Mouse (Mus musculus): ENCODE results near the gene Pafah1b2. TPM values are rescaled to one million over a fixed set of nuclear protein-coding genes. Genes with fewer than 3 reads are reported as not detected.

The Pafah1b2 gene
- total RNA-seq, 4 experiments from 2014 or later, result 206 to 233 (median 217) TPM

DNA sequence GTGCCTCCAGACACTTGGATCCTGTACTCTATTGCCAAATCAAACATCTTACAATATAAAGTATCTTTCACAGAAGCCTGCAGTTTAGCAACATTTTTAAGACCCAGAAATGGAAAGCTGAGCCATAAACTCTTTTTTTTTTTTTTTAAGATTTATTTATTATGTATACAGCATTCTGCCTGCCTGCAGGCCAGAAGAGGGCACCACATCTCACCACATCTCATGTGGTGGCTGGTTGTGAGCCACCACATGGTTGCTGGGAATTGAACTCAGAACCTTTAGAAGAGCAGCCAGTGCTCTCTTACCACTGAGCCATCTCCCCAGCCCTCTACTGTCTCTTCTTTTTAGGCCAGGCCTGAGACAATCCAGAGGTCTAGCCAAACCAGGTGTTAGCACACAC is 31.2 kb downstream of the Pafah1b2 start:
- no peak for DNase-seq (ENCODE audit: low spot score in 2 of 2)

DNA sequence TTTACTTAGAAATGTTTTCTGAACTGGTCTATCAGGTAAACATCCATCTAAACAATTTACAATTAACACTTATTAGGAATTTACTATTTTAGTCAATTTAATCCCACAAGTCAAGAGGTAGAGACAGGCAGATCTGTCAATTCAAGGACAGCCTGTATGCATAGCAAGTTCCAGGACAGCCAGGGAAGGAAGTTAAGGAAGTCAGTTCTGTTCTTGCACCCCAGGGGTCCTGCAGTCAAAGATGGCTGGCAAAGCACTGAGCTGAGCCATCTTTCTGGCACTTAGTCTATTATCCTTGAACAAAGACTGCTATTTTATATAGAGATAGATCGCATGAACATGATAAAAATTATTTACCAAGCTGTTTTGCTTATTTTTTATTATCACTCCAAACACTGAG is 31.9 kb downstream of the Pafah1b2 start:
- no peak for DNase-seq (ENCODE audit: low spot score in 2 of 2)

DNA sequence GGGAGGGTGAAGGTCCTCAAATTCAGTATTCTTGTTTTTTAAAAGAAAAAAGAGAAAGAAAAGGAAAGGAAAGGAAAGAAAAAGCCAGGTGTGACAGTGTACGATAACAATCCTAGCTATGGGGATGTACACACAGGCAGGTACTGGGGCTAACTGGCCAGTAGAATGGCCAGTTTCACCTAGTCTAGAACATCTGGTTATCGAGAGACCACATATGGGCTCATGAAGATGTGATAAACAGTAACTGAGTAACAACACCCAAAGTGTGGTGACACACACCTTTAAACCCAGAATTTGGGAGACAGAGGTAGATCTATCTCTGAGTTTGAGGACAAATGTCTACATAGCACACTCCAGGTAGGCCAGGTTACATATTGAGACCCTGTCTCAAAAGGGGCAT is 32.7 kb downstream of the Pafah1b2 start:
- no peak for DNase-seq (ENCODE audit: low spot score in 2 of 2)

DNA sequence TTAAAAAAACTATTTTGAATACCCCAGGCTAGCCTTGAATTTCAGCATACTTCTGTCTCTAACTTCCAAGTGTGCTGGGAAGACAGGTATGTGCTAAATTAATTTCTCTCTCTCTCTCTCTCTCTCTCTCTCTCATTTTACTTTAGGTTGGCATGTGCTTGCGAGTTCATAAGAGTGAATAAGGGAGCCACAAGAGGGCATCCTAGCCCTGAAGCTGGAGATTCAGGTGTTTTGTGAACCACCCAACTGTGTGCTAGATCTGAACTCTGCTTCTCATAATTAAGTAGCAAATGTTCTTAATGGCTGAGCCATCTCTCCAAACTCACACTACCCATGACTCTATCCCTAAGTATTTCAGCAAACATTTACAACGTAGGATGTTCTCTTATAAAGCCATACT is 35.6 kb downstream of the Pafah1b2 start:
- no peak for DNase-seq (ENCODE audit: low spot score in 2 of 2)

- no peak for DNase-seq (ENCODE audit: low spot score in 2 of 2)
Observed at GRCm38 (mm10) chr9:45963577-45963976, 48.9 kb downstream of the Pafah1b2 start.

GRCm38 (mm10) chr9:45961855-45962254 is 50.6 kb downstream of the Pafah1b2 start:
- no peak for DNase-seq (ENCODE audit: low spot score in 2 of 2)

DNA sequence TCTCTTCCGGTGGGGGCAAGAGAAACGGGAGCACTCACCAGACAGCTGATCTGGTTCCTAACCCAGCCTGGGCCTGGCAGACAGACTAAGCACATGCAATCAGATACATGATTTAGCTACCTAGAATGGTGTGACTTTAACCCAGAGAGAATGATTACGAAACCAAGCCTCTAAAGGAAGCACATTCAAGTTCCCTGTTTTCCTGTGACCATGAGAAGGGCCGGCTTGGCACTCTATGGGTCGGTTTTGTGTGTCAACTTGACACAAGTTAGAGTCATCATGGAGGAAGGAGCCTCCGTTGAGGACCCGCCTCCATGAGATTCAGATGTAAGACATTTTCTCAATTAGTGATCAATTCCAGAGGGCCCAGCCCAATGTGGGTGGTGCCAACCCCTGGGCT is 52.8 kb downstream of the Pafah1b2 start:
- no peak for DNase-seq (ENCODE audit: low spot score in 2 of 2)

GRCm38 (mm10) chr9:45958851-45959250 is 53.6 kb downstream of the Pafah1b2 start:
- no peak for DNase-seq (ENCODE audit: low spot score in 2 of 2)

GRCm38 (mm10) chr9:45958023-45958670 is 54.3 kb downstream of the Pafah1b2 start:
- no peak for DNase-seq (ENCODE audit: low spot score in 2 of 2)

- DNase-seq (ENCODE audit: low spot score in 2 of 2), result peak; percentile 77 to 90
Observed at GRCm38 (mm10) chr9:45955107-45955963, 57.2 kb downstream of the Pafah1b2 start, which contains the start of gene Sidt2. Gene Sidt2 (minus strand): TSS chr9:45955258.

DNA sequence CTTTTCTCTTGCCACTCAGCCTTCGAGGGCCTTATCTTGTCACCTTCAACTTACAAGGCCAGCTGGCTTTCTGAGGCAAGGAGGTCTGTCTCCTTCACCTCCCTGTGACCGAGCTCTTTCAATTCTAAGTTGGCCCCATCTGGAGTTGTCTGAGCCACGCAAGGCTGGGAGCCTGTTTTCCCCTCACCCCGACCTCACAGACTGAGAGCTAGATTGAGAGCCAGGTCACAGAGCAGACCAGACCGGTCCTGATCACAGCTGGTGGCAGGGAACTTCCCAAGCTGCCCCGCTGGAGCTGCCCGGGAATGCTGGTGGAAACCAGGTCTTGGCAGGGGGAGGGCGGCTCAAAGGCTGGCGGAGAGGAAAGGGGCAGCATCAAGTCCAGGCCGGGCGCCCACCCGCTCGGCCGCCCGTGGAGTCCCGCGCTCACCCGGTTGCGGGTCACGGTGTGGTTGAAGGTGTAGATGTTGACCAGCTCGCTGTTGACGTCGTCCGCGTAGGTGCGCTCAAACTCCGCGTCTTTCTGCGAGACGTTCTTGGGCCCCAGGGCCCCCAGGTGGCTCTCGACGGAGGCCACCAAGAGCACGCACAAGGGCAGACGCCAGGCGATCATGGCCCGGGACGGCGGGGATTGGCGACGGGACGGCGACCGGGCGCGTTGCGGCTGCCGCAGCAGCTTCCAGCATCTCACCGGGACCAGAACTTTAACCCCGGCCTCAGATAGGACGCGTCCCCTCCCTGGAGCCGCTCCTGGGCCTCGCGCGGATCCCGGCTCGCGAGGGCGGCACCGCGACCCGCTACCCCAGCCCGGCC is 58.0 kb downstream of the Pafah1b2 start:
- DNase-seq (ENCODE audit: low spot score in 2 of 2), result peak; percentile 47 to 51

- no peak for DNase-seq (ENCODE audit: low spot score in 2 of 2)
Observed at GRCm38 (mm10) chr9:45953511-45954293, 58.8 kb downstream of the Pafah1b2 start.

- DNase-seq (ENCODE audit: low spot score in 2 of 2), result no peak
Observed at GRCm38 (mm10) chr9:45952890-45953289, 59.6 kb downstream of the Pafah1b2 start.

GRCm38 (mm10) chr9:45952057-45952456 is 60.4 kb downstream of the Pafah1b2 start:
- DNase-seq (ENCODE audit: low spot score in 2 of 2), result no peak

GRCm38 (mm10) chr9:45946872-45947183 is 65.7 kb downstream of the Pafah1b2 start:
- DNase-seq (ENCODE audit: low spot score in 2 of 2), result no peak

DNA sequence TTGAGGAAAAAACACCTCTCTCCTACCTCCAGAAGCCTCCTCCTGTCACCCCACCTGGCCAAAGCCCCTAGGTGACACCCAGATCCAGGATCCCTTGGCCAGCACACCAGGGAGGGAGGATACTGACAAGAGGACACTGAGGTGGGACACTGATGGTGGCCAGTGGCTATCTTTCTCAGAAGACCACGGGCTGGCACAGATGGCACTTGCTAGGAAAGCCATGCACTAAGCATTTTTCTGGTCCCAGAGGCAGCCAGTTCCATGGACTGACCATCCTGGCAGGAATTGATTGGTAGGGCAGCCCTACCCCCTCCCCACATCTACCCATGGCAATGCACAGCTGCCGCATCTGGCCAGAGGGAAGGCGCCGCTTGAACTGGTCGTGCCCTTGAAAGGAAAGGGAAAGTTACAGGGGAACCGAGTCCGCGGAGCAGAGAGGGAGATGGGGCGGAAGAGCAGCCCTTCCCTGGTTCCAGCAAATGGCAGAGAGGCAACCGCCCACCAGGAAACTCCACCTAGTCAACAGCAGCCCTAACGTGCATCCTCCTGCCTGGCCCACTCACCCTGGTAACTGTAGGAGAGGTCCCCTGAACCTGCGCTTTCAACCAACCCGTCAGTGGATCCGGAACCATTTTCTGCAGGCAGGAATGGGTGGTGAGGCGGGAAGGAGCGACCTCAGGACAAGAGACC is 66.2 kb downstream of the Pafah1b2 start:
- no peak for DNase-seq (ENCODE audit: low spot score in 2 of 2)

GRCm38 (mm10) chr9:45945721-45946120 is 66.8 kb downstream of the Pafah1b2 start:
- DNase-seq (ENCODE audit: low spot score in 2 of 2), result no peak

DNA sequence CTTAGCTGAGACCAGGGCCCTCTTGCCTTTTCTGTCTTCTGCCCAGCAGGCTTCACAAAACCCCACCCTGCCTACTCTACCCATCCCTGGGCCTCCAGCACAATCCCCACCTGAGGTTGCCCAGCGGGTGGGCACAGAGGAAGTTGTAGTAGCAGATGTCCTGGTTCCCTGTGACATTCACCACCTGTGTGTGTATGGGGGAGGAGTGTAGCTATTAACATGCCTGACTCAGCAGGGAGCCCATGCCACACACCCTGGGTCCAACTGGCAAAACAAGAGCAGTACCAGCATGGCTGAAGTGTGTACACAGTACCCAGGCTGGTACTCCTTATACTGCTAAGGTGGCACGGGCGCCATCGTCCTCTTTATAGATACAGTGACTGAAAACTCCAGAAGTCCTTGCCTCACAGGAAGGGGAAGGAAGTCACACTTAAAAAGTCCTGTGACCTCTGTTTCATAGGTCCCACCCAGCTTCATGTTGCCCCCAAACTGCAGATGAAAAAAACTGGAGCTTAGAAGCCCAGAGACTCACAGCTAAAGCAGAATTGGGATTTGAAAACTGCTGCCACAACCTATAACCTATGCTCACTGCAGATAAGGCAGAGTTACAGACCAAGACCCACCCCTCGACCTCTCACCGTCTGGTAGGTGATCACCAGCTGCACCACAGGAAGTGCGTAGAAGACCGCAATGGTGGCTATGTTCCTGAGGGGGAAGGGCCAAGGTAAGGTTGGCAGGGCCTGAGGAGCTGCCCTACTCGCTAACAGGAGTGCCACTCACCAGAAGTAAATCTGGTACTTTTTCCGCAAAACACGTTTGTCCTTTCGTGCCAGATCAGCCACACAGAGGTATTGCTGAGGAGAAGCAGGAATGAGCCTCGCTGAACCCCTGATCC is 67.7 kb downstream of the Pafah1b2 start:
- no peak for DNase-seq (ENCODE audit: low spot score in 2 of 2)

GRCm38 (mm10) chr9:45943628-45944505 is 68.6 kb downstream of the Pafah1b2 start:
- DNase-seq (ENCODE audit: low spot score in 2 of 2), result no peak

Data from left cerebral cortex, adult 8-10 months (tissue).